24 mouse cellular contexts compared by ENCODE assay signal in the genomic region with DNA sequence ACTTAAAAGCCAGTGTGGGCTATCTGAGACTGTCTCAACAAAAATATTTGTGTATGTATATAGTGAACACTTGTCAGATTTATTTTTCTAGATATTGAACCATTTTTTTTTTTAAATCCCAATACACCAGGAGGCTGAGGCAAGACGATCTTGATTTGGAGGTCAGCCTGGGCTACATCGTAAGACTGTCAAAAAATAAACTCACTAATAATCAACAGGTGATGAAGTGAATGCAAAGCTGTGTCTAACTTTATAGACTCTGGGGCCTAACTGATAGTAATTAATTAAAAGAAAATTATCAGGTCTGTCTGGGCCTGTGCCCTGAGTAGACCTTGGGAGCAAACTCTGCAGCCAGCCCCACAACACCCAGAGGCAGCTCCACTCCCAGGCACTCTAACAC.
"Had no signal": no experiment of that assay in that cellular context is flagged by ENCODE, and none has a peak within 500 bp of the region (broad histone marks: within the 10 kb centered on the region; RNA-seq: fewer than 3 reads in every experiment).

No protein-coding gene starts in this region.

- H3K36me3 ChIP-seq: intestine, embryonic 15.5 days had no signal

- ATAC-seq: inflammation-experienced regulatory T-cells, adult 6 months; intestine, embryonic 15.5 days; intestine, postnatal 0 days had no signal

- H3K27ac ChIP-seq: gastrocnemius, adult 2 months; heart, embryonic 10.5 days; hindbrain, embryonic 10.5 days; hindbrain, embryonic 13.5 days; hindbrain, embryonic 15.5 days; intestine, embryonic 15.5 days; layer of hippocampus, adult 2 months; left cerebral cortex, adult 2 months; limb, embryonic 10.5 days; limb, embryonic 12.5 days had no signal

- H3K4me3 ChIP-seq: gastrocnemius, adult 2 months; heart, embryonic 10.5 days; heart, embryonic 12.5 days; hindbrain, embryonic 10.5 days; hindbrain, embryonic 13.5 days; hindbrain, embryonic 15.5 days; intestine, embryonic 15.5 days; layer of hippocampus, adult 2 months; left cerebral cortex, adult 2 months; limb, embryonic 10.5 days; limb, embryonic 12.5 days had no signal

- H3K9me3 ChIP-seq: heart, embryonic 10.5 days; hindbrain, embryonic 13.5 days; hindbrain, embryonic 15.5 days; intestine, embryonic 15.5 days; limb, embryonic 10.5 days; limb, embryonic 12.5 days had no signal

- H3K4me2 ChIP-seq: heart, embryonic 12.5 days; hindbrain, embryonic 13.5 days; hindbrain, embryonic 15.5 days; intestine, embryonic 15.5 days; limb, embryonic 12.5 days had no signal

- H3K27me3 ChIP-seq: heart, embryonic 12.5 days; hindbrain, embryonic 13.5 days; hindbrain, embryonic 15.5 days; intestine, embryonic 15.5 days; limb, embryonic 12.5 days had no signal

- H3K4me1 ChIP-seq: heart, embryonic 10.5 days; heart, embryonic 12.5 days; hindbrain, embryonic 10.5 days; hindbrain, embryonic 13.5 days; hindbrain, embryonic 15.5 days; intestine, embryonic 15.5 days; limb, embryonic 10.5 days; limb, embryonic 12.5 days had no signal

- H3K9ac ChIP-seq: heart, embryonic 12.5 days; hindbrain, embryonic 13.5 days; hindbrain, embryonic 15.5 days; intestine, embryonic 15.5 days; limb, embryonic 12.5 days had no signal

- DNase-seq: gastrocnemius, adult 2 months; gastrocnemius, postnatal 10 days; gastrocnemius, postnatal 25 days; heart, adult 18-20 months; heart, postnatal 10 days; heart, postnatal 4 days; kidney, adult 18-20 months; kidney, adult 8-10 months; kidney, postnatal 10 days; kidney, postnatal 25 days; kidney, postnatal 4 days; liver had no signal
